Mouse (Mus musculus) hindbrain, embryonic 10.5 days (tissue): ENCODE results near the gene Aff4. TPM values are rescaled to one million over a fixed set of nuclear protein-coding genes. Genes with fewer than 3 reads are reported as not detected.

ENCODE experiments used
- DNase-seq: peaks from one replicate; pipeline ENCODE4 v3.0.0-alpha.2; 2017; ENCODE audit warnings: low spot score
- H3K27ac ChIP-seq: fragments of 300-500 bp; sonication (generic); 2 replicates; pipeline ENCODE4 v1.5.1; 2016; ENCODE audit warnings: mild to moderate bottlenecking, moderate library complexity
- H3K27me3 ChIP-seq: fragments of 300-500 bp; sonication (generic); 2 replicates; pipeline ENCODE4 v1.6.1; 2016; ENCODE audit warnings: mild to moderate bottlenecking; ENCODE audit not compliant: poor library complexity, insufficient read depth, severe bottlenecking
- H3K36me3 ChIP-seq: fragments of 300-500 bp; sonication (generic); 2 replicates; pipeline ENCODE4 v1.6.1; 2016; ENCODE audit warnings: mild to moderate bottlenecking, moderate library complexity
- H3K4me1 ChIP-seq: fragments of 300-500 bp; sonication (generic); replicated peaks from 2 replicates; pipeline ENCODE4 v1.6.1; 2016; ENCODE audit warnings: mild to moderate bottlenecking
- H3K4me3 ChIP-seq: fragments of 300-500 bp; sonication (generic); 2 replicates; pipeline ENCODE4 v1.5.1; 2016; ENCODE audit warnings: mild to moderate bottlenecking, moderate library complexity
- H3K9me3 ChIP-seq: fragments of 300-500 bp; sonication (generic); 2 replicates; pipeline ENCODE4 v1.6.1; 2016; ENCODE audit warnings: mild to moderate bottlenecking, moderate library complexity
- WGBS: fragments of 180-500 bp; shearing (Covaris S2); methylation state at CpG from one replicate; pipeline ENCODE4 v1.1.7; 2016; 5-methylcytosine and 5-hydroxymethylcytosine counted together
- polyA plus RNA-seq: library from polyadenylated mRNA; unstranded; fragments of >200 nt; fragmentation: Nextera tagmentation; extraction: Ambion mirVana; gene quantifications from 2 replicates; pipeline ENCODE4 v1.2.1, GENCODE M21; 2016

Aff4 gene
- polyA plus RNA-seq, 1 experiment from 2014 or later = 48.9 TPM

DNA sequence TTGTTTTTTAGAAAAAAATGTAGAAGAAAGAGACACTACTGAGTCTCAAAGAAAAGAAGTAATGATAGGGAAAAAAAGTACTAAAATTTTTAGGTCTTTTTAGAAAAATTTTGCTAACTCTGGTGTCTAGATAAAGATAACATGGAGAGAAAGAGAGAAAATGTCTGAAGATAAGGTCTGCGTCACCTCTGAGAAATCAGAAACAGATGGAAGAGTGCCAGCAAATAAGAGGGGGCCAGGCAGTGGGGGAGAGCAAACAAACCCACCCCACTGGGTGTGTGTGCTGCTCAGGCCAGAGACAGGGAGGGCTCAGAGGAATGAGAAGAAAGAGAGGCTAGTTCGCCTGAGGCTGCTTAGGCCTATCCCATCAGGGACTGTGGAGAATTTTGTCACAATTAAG, 4.9 kb upstream of the Aff4 start:
- DNase-seq = no peak
- 42% methylated on average over 2 of the region's 2 CpGs for WGBS
- Histone ChIP-seq H3K9me3 (no peaks in the 10 kb centered on the region), H3K27ac (no peak overlapping the region), H3K4me1 (0 out of 2 replicates have a peak, but pooled peaks cover 2% of the 10 kb centered on the region), H3K4me3 (no peak overlapping the region), H3K27me3 (0 out of 2 replicates have a peak, but pooled peaks cover 4% of the 10 kb centered on the region), H3K36me3 (no peaks in the 10 kb centered on the region)

DNA sequence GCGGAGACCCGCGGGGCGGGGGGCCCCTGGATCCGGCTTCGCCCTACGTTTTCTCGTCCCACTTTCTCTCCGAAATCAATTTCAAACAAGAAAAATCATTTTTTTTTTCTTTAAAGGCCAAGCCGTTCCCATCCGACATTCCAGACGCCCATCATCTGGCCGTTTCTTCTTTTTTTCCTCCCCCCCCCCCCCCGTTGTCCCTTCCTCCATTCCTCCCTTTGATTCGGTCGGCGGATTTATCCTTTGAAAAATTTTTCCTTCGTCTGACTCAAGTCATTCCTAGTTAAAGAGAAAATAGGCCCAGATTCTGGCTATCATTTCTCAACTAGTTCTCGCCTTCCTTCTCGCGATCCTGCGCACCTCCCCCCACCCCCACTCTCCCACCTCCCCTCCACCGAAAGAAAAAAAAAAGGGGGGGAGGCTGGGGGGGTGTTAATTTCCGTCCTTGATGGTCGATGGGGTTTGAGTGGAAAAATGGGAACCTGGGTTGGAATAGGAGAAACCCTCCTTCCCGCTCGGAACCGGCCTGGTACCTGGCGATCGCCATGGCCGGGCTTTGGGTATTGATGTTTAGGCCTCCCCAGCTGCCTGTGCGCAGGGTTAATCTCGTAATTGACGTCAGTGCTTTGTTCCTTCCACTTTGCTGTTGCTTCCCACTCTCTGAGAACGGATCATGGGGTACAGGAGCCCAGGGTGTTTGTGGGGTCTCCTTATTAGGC, 750 bp downstream of the Aff4 start:
- Histone ChIP-seq H3K27me3 (0 out of 2 replicates have a peak, but pooled peaks cover 4% of the 10 kb centered on the region), H3K9me3 (no peaks in the 10 kb centered on the region), H3K27ac (peak overlapping the region; percentile 98), H3K36me3 (peaks cover 18% of the 10 kb centered on the region), H3K4me3 (peak overlapping the region; percentile 98), H3K4me1 (peaks cover 9% of the 10 kb centered on the region)
- WGBS = under 1% methylated on average over 35 of the region's 35 CpGs
- DNase-seq = peak; percentile 76

- Histone ChIP-seq H3K27me3 (0 out of 2 replicates have a peak, but pooled peaks cover 4% of the 10 kb centered on the region), H3K27ac (peak overlapping the region; percentile 98), H3K4me1 (peaks cover 9% of the 10 kb centered on the region), H3K4me3 (peak overlapping the region; percentile 98), H3K36me3 (peaks cover 24% of the 10 kb centered on the region), H3K9me3 (no peaks in the 10 kb centered on the region)
- DNase-seq = no peak
- WGBS = 7% methylated on average over 14 of the region's 14 CpGs
Measured at GRCm38 (mm10) chr11:53351943-53352590, 1.4 kb downstream of the Aff4 start.

- 94% methylated on average over 5 of the region's 5 CpGs for WGBS
- Histone ChIP-seq H3K27ac (no peak overlapping the region), H3K27me3 (no peaks in the 10 kb centered on the region), H3K4me1 (no peaks in the 10 kb centered on the region), H3K36me3 (peaks cover 52% of the 10 kb centered on the region), H3K9me3 (no peaks in the 10 kb centered on the region), H3K4me3 (no peak overlapping the region)
- DNase-seq = no peak
Measured at GRCm38 (mm10) chr11:53358504-53359155, 8.0 kb downstream of the Aff4 start.

DNA sequence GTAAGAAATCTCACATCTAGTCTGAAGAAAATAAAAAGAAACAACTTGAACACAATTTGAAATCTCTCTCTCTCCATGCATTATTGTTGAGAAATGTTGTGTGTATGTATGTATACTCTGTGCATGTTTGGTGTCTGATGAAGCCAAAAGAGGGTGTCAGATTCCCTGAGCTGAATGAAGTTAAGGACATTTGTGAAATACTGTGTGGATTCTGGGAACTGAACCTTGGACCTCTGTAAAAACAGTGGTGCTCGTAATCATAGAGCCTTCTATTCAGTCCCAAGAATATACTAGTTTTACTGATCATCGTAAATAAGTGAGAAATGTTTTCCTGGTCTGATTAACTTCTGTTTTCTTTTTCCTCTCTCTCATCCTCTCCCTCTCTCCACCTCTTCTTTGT, 16.4 kb downstream of the Aff4 start:
- DNase-seq = no peak
- no peaks in the 10 kb centered on the region for H3K9me3 ChIP-seq
- peaks cover 46% of the 10 kb centered on the region for H3K36me3 ChIP-seq
- 96% methylated on average over 2 of the region's 2 CpGs for WGBS
- no peak overlapping the region for H3K27ac ChIP-seq
- H3K4me1 ChIP-seq = no peaks in the 10 kb centered on the region
- H3K27me3 ChIP-seq = no peaks in the 10 kb centered on the region
- H3K4me3 ChIP-seq = no peak overlapping the region

DNA sequence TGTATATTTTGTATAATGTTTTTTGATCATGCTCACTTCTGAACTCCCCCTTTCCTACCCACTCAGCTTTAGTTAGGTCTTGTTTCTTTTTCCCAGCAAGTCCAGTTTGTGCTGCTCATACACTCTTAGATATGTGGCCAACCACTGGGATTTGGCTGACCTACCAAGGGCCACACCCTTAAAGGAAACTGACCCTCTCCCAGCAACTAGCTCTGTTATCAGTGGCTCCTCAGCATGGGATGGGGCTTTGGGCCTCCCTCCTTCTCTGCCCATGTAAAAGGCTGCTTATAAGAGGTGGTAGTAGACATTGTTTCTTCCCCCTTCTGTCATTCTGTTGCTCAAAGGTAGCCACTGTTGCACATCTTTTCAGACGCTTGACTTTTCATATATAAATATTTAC, 28.3 kb downstream of the Aff4 start:
- Histone ChIP-seq H3K36me3 (peaks cover 81% of the 10 kb centered on the region), H3K9me3 (no peaks in the 10 kb centered on the region), H3K27me3 (no peaks in the 10 kb centered on the region), H3K4me1 (no peaks in the 10 kb centered on the region), H3K4me3 (no peak overlapping the region), H3K27ac (no peak overlapping the region)
- 92% methylated on average over 1 of the region's 1 CpGs for WGBS
- no peak for DNase-seq

- H3K36me3 ChIP-seq = peaks cover 83% of the 10 kb centered on the region
- H3K4me1 ChIP-seq = no peaks in the 10 kb centered on the region
Measured at GRCm38 (mm10) chr11:53383758-53384428, 33.3 kb downstream of the Aff4 start.

GRCm38 (mm10) chr11:53393856-53394255, 43.2 kb downstream of the Aff4 start:
- no peaks in the 10 kb centered on the region for H3K9me3 ChIP-seq
- H3K36me3 ChIP-seq = peaks cover 89% of the 10 kb centered on the region
- no peak overlapping the region for H3K27ac ChIP-seq
- no peaks in the 10 kb centered on the region for H3K4me1 ChIP-seq
- WGBS = 96% methylated on average over 1 of the region's 1 CpGs
- DNase-seq = no peak
- H3K4me3 ChIP-seq = no peak overlapping the region
- no peaks in the 10 kb centered on the region for H3K27me3 ChIP-seq

More at GRCm38 (mm10) chr11:53383758-53384428, 33.3 kb downstream of the Aff4 start:
- no peak for DNase-seq
- H3K27me3 ChIP-seq = no peaks in the 10 kb centered on the region
- H3K4me3 ChIP-seq = no peak overlapping the region
- H3K9me3 ChIP-seq = no peaks in the 10 kb centered on the region
- H3K27ac ChIP-seq = no peak overlapping the region
- 98% methylated on average over 2 of the region's 2 CpGs for WGBS

GRCm38 (mm10) chr11:53403638-53404037, 53.0 kb downstream of the Aff4 start:
- H3K36me3 ChIP-seq = peaks cover 97% of the 10 kb centered on the region
- H3K27ac ChIP-seq = no peak overlapping the region
- 77% methylated on average over 1 of the region's 1 CpGs for WGBS
- no peak overlapping the region for H3K4me3 ChIP-seq
- H3K4me1 ChIP-seq = no peaks in the 10 kb centered on the region
- H3K9me3 ChIP-seq = no peaks in the 10 kb centered on the region
- no peak for DNase-seq
- no peaks in the 10 kb centered on the region for H3K27me3 ChIP-seq

- Histone ChIP-seq H3K27ac (no peak overlapping the region), H3K36me3 (peaks cover 99% of the 10 kb centered on the region), H3K4me3 (no peak overlapping the region), H3K4me1 (no peaks in the 10 kb centered on the region), H3K9me3 (no peaks in the 10 kb centered on the region), H3K27me3 (no peaks in the 10 kb centered on the region)
- no peak for DNase-seq
Measured at GRCm38 (mm10) chr11:53411738-53412137, 61.1 kb downstream of the Aff4 start.

DNA sequence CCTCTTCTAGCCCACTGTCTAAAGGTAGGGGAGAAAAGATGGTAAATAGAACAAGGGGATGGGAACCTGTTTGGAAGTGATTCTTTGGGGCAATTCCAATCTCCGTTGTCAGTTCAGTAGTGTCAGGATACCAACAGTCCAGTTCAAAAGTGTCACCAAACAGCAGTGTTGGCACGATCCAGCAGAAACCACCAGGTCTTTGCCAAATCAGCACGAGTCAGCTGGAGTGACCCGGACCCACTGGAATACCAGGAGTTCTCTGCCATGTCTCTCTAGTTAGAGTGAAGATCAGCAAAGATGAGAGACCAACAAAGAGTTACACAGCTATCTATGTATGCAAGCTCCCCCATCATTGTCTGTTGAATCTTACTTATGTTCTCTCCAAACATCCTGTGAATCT, 63.2 kb downstream of the Aff4 start:
- no peaks in the 10 kb centered on the region for H3K4me1 ChIP-seq
- H3K27ac ChIP-seq = no peak overlapping the region
- 96% methylated on average over 4 of the region's 4 CpGs for WGBS
- no peaks in the 10 kb centered on the region for H3K9me3 ChIP-seq
- no peak for DNase-seq
- H3K27me3 ChIP-seq = no peaks in the 10 kb centered on the region
- peaks cover 99% of the 10 kb centered on the region for H3K36me3 ChIP-seq
- no peak overlapping the region for H3K4me3 ChIP-seq

DNA sequence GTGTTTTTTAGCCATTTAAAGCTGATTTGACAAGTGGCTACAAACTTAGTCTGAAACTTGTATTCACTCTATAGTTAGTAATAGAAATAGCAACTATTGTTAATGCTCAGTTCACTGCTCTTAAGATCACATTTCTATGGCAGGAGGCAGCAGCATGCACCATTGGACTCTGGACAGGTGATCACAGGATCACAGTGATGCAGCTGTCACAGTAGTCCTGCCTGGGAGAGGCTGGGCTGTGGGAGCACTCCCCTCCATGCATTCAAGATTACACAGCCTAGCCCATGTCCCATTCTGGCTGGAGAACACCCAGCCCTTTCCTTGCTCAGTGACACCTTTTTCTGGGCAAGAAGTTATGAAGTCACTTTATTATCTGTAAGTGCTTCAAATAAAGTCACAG, 67.4 kb downstream of the Aff4 start:
- Histone ChIP-seq H3K27ac (no peak overlapping the region), H3K9me3 (no peaks in the 10 kb centered on the region), H3K4me1 (no peaks in the 10 kb centered on the region), H3K27me3 (no peaks in the 10 kb centered on the region), H3K36me3 (peaks cover 91% of the 10 kb centered on the region), H3K4me3 (no peak overlapping the region)
- DNase-seq = no peak

DNA sequence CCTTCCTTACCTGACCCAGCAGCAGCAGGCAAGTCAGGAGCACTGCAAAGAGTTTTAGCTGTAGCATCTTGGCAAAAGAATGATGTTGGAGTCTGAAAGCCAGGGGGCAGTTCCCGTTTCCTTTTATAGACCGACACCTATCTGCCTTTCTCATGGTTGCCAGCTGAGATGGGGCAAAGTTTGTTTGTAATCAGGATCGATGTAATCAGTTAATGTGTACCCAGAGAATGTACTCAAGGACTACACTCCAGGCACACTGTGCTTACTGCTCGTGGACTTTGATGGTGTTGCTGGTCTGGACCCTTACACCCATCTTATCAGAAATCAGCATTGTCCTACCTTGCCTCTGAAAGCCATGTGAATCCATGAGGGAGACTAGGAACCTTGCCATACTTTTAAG, 72.4 kb downstream of the Aff4 start, which contains the start of gene Leap2:
Leap2 (minus strand) TSS at position 135 of the 400 bp plus-strand sequence.
- no peaks in the 10 kb centered on the region for H3K9me3 ChIP-seq
- H3K36me3 ChIP-seq = peaks cover 50% of the 10 kb centered on the region

More for the DNA sequence above, 72.4 kb downstream of the Aff4 start, which contains the start of gene Leap2:
- DNase-seq = no peak
- Histone ChIP-seq H3K27me3 (no peaks in the 10 kb centered on the region), H3K4me3 (no peak within 1 kb of the TSS), H3K27ac (no peak within 1 kb of the TSS), H3K4me1 (no peaks in the 10 kb centered on the region)
- WGBS = 89% methylated on average over 4 of the region's 4 CpGs
